Mouse (Mus musculus) CH12.LX (cell line): ENCODE measurements around the gene Cdc123. TPM values are rescaled to one million over a fixed set of nuclear protein-coding genes. Genes with fewer than 3 reads are reported as not detected.

Source experiments
- DNase-seq: peaks from one replicate; pipeline ENCODE4 v3.0.0-alpha.2; 2013; ENCODE audit errors: extremely low read depth
- H3K27ac ChIP-seq: 2 replicates; pipeline ENCODE4 v1.5.1; 2012; ENCODE audit warnings: low read depth, mild to moderate bottlenecking, control low read depth, moderate library complexity; ENCODE audit not compliant: insufficient read depth
- H3K27me3 ChIP-seq: replicated peaks from 2 replicates; pipeline ENCODE3; 2012; ENCODE audit warnings: inconsistent platforms
- H3K36me3 ChIP-seq, 2 experiments: replicated peaks in 1 of 2; 2 replicates each; pipeline versions ENCODE3 to v1.6.1; 2012; ENCODE audit warnings: inconsistent platforms in 1 of 2, low read length in 1 of 2, mild to moderate bottlenecking in 1 of 2, mixed read lengths in 1 of 2, moderate library complexity in 1 of 2; ENCODE audit not compliant: control insufficient read depth in 1 of 2, insufficient read depth in 1 of 2
- H3K4me1 ChIP-seq, 2 experiments: 2 replicates each; pipeline ENCODE4 v1.6.1; 2012; ENCODE audit warnings: inconsistent platforms in 1 of 2, moderate library complexity in 1 of 2; ENCODE audit not compliant: insufficient read depth in 2 of 2, control insufficient read depth in 1 of 2
- H3K4me2 ChIP-seq: 2 replicates; pipeline ENCODE4 v1.6.1; 2012; ENCODE audit warnings: low read depth, mild to moderate bottlenecking, control low read depth; ENCODE audit not compliant: poor library complexity, insufficient read depth, severe bottlenecking
- H3K4me3 ChIP-seq, 3 experiments: fragments of 150-350 bp in 1 of 3; sonication (generic) in 1 of 3; replicated peaks in 1 of 3; 2 replicates each; pipeline versions ENCODE3 to v1.5.1; 2011 to 2012; ENCODE audit warnings: low read depth in 2 of 3, low read length in 2 of 3, mild to moderate bottlenecking in 2 of 3, moderate library complexity in 2 of 3, control low read depth in 1 of 3, improper control_type of control experiment in 1 of 3, inconsistent platforms in 1 of 3, mixed read lengths in 1 of 3; ENCODE audit not compliant: poor library complexity in 1 of 3
- H3K79me2 ChIP-seq: replicated peaks from 2 replicates; pipeline ENCODE4 v1.6.1; 2012; ENCODE audit warnings: mild to moderate bottlenecking, moderate library complexity; ENCODE audit not compliant: control insufficient read depth, poor library complexity, insufficient read depth, severe bottlenecking; ENCODE audit errors: extremely low read depth
- H3K9ac ChIP-seq: 2 replicates; pipeline ENCODE4 v1.6.1; 2012; ENCODE audit warnings: low read depth, mild to moderate bottlenecking, control low read depth, moderate library complexity; ENCODE audit not compliant: insufficient read depth
- H3K9me3 ChIP-seq: replicated peaks from 2 replicates; pipeline ENCODE3; 2012; ENCODE audit warnings: low read length, inconsistent platforms, mixed read lengths
- BHLHE40 ChIP-seq: IDR thresholded peaks from 2 replicates; pipeline ENCODE4 v1.6.1; 2011; ENCODE audit warnings: mild to moderate bottlenecking, low read depth, low read length, improper control_type of control experiment
- CHD1 ChIP-seq: IDR thresholded peaks from 2 replicates; pipeline ENCODE4 v1.6.1; 2012; ENCODE audit warnings: low read depth, low read length, improper control_type of control experiment, inconsistent platforms
- CTCF ChIP-seq, 2 experiments: IDR thresholded peaks in 1 of 2; conservative IDR thresholded peaks in 1 of 2; 2 replicates each; pipeline ENCODE4 v1.5.1; 2011 to 2012; ENCODE audit warnings: low read depth in 2 of 2, low read length in 2 of 2, improper control_type of control experiment in 1 of 2, inconsistent platforms in 1 of 2, mild to moderate bottlenecking in 1 of 2, moderate library complexity in 1 of 2
- ELF1 ChIP-seq: IDR thresholded peaks from 2 replicates; pipeline ENCODE4 v1.6.1; 2014; ENCODE audit warnings: low read depth, mild to moderate bottlenecking, inconsistent platforms, low read length, improper control_type of control experiment
- EP300 ChIP-seq: IDR thresholded peaks from 2 replicates; pipeline ENCODE4 v1.6.1; 2011; ENCODE audit warnings: low read length, improper control_type of control experiment
- ETS1 ChIP-seq: conservative IDR thresholded peaks from 2 replicates; pipeline ENCODE4 v1.6.1; 2012; ENCODE audit warnings: low read depth, mild to moderate bottlenecking, inconsistent platforms, low read length, improper control_type of control experiment, moderate library complexity
- GABPA ChIP-seq: IDR thresholded peaks from 2 replicates; pipeline ENCODE4 v1.6.1; 2012; ENCODE audit warnings: low read depth, low read length, improper control_type of control experiment, inconsistent platforms; ENCODE audit not compliant: insufficient replicate concordance
- HCFC1 ChIP-seq: IDR thresholded peaks from 2 replicates; pipeline ENCODE4 v1.6.1; 2012; ENCODE audit warnings: low read depth, mild to moderate bottlenecking, inconsistent platforms, low read length, improper control_type of control experiment
- JUN ChIP-seq: IDR thresholded peaks from 2 replicates; pipeline ENCODE4 v1.6.1; 2011; ENCODE audit warnings: low read depth, mild to moderate bottlenecking, low read length, improper control_type of control experiment, moderate library complexity; ENCODE audit not compliant: insufficient read depth
- JUND ChIP-seq: conservative IDR thresholded peaks from 2 replicates; pipeline ENCODE4 v1.6.1; 2011; ENCODE audit warnings: low read depth, low read length, improper control_type of control experiment
- KAT2A ChIP-seq: IDR thresholded peaks from 2 replicates; pipeline ENCODE4 v1.6.1; 2012; ENCODE audit warnings: low read length, improper control_type of control experiment, inconsistent platforms; ENCODE audit not compliant: insufficient replicate concordance
- MAX ChIP-seq: IDR thresholded peaks from 2 replicates; pipeline ENCODE4 v1.6.1; 2011; ENCODE audit warnings: low read length, improper control_type of control experiment
- MAZ ChIP-seq: IDR thresholded peaks from 2 replicates; pipeline ENCODE4 v1.6.1; 2012; ENCODE audit warnings: low read depth, mild to moderate bottlenecking, inconsistent platforms, low read length, improper control_type of control experiment, moderate library complexity
- MEF2A ChIP-seq: IDR thresholded peaks from 2 replicates; pipeline ENCODE4 v1.6.1; 2014; ENCODE audit warnings: low read depth, mild to moderate bottlenecking, inconsistent platforms, low read length, improper control_type of control experiment, borderline replicate concordance
- MYC ChIP-seq: IDR thresholded peaks from 2 replicates; pipeline ENCODE4 v1.6.1; 2011; ENCODE audit warnings: low read depth, mild to moderate bottlenecking, improper control_type of control experiment, low read length
- NELFE ChIP-seq: IDR thresholded peaks from 2 replicates; pipeline ENCODE4 v1.6.1; 2011; ENCODE audit warnings: low read depth, low read length, improper control_type of control experiment
- NRF1 ChIP-seq: IDR thresholded peaks from 2 replicates; pipeline ENCODE4 v1.6.1; 2014; ENCODE audit warnings: low read depth, mild to moderate bottlenecking, inconsistent platforms, low read length, improper control_type of control experiment, moderate library complexity
- POLR2A ChIP-seq: IDR thresholded peaks from 2 replicates; pipeline ENCODE4 v1.6.1; 2011; ENCODE audit warnings: low read depth, mild to moderate bottlenecking, improper control_type of control experiment, low read length
- RAD21 ChIP-seq: IDR thresholded peaks from 2 replicates; pipeline ENCODE4 v1.6.1; 2011; ENCODE audit warnings: low read depth, mild to moderate bottlenecking, low read length, improper control_type of control experiment, moderate library complexity
- RCOR1 ChIP-seq: conservative IDR thresholded peaks from 2 replicates; pipeline ENCODE4 v1.6.1; 2012; ENCODE audit warnings: low read depth, mild to moderate bottlenecking, inconsistent platforms, low read length, improper control_type of control experiment
- SIN3A ChIP-seq: IDR thresholded peaks from 2 replicates; pipeline ENCODE4 v1.6.1; 2012; ENCODE audit warnings: low read length, improper control_type of control experiment, inconsistent platforms
- SMC3 ChIP-seq: IDR thresholded peaks from 2 replicates; pipeline ENCODE4 v1.6.1; 2011; ENCODE audit warnings: low read depth, low read length, improper control_type of control experiment
- TBP ChIP-seq: conservative IDR thresholded peaks from 2 replicates; pipeline ENCODE4 v1.6.1; 2011; ENCODE audit warnings: low read depth, low read length, improper control_type of control experiment
- TCF12 ChIP-seq: IDR thresholded peaks from 2 replicates; pipeline ENCODE4 v1.6.1; 2014; ENCODE audit warnings: low read depth, mild to moderate bottlenecking, inconsistent platforms, low read length, improper control_type of control experiment
- UBTF ChIP-seq: IDR thresholded peaks from 2 replicates; pipeline ENCODE4 v1.6.1; 2012; ENCODE audit warnings: low read depth, mild to moderate bottlenecking, inconsistent platforms, low read length, improper control_type of control experiment, moderate library complexity
- USF1 ChIP-seq: IDR thresholded peaks from 2 replicates; pipeline ENCODE4 v1.6.1; 2014; ENCODE audit warnings: low read depth, mild to moderate bottlenecking, inconsistent platforms, low read length, improper control_type of control experiment
- ZNF384 ChIP-seq: IDR thresholded peaks from 2 replicates; pipeline ENCODE4 v1.6.1; 2012; ENCODE audit warnings: low read depth, low read length, improper control_type of control experiment, inconsistent platforms
- dilution Hi-C: fragments of 300-500 bp; cut with MboI; formaldehyde crosslinking; loops from 2 replicates; pipeline ENCODE4 v1.14.3; 2020; ENCODE audit warnings: low sequenced_read_pairs; ENCODE audit not compliant: extremely low pct_unique_long_range_greater_than_20kb, extremely low pct_ligation_motif_present
- in situ Hi-C: fragments of 300-500 bp; cut with MboI; formaldehyde crosslinking; loops from 3 replicates; pipeline ENCODE4 v1.14.3; 2019; ENCODE audit warnings: low sequenced_read_pairs, low pct_ligation_motif_present, low pct_unique_long_range_greater_than_20kb, mixed read lengths
- polyA plus RNA-seq: library from polyadenylated mRNA; unstranded; fragments of >175 nt; gene quantifications from 2 replicates; pipeline ENCODE4 v1.2.1, GENCODE M21; 2012; ENCODE audit warnings: low read depth; ENCODE audit not compliant: insufficient read length
- total RNA-seq, 2 experiments: library from RNA; depleted of rRNA; stranded (reverse); fragments of 300-350 nt in 1 of 2; fragments of >200 nt in 1 of 2; gene quantifications; 2 replicates each; pipeline ENCODE4 v1.2.3; 2012 to 2014

Gene Cdc123
- total and polyA plus RNA-seq, 3 experiments: 164 to 291 (median 215) TPM

- Histone ChIP-seq H3K4me1 (peaks cover 8% of the 10 kb centered on the region in 2 experiments; a peak in 3 of 4 replicates), H3K79me2 (no peaks in the 10 kb centered on the region), H3K27ac (no peak overlapping the region), H3K27me3 (no peaks in the 10 kb centered on the region), H3K4me2 (no peak overlapping the region), H3K4me3 (no peak overlapping the region)
- TF ChIP-seq SMC3: no peak
- TF ChIP-seq UBTF: no peak
- TF ChIP-seq MAX: no peak
- TF ChIP-seq POLR2A: no peak
- TF ChIP-seq KAT2A: no peak
- TF ChIP-seq ZNF384: no peak
- peak in 1 of 2 experiments; percentile 14; a peak in 1 of 4 replicates for TF ChIP-seq CTCF (conservative IDR thresholded peaks at IDR 0.05 in 1 of 2, IDR thresholded peaks at IDR 0.05 in 1 of 2; ENCODE audit: low read depth in 2 of 2, low read length in 2 of 2)
- TF ChIP-seq EP300: no peak
- TF ChIP-seq, all 38 proteins: peak for 1
- no peak for DNase-seq
- in situ Hi-C loops: no loop called here
- H3K36me3 ChIP-seq: no peaks in the 10 kb centered on the region
- dilution Hi-C loops: no loop called here
- no peak overlapping the region for H3K9ac ChIP-seq
- no peaks in the 10 kb centered on the region for H3K9me3 ChIP-seq
Observed at GRCm38 (mm10) chr2:5762031-5762430, 82.9 kb downstream of the Cdc123 start.

DNA sequence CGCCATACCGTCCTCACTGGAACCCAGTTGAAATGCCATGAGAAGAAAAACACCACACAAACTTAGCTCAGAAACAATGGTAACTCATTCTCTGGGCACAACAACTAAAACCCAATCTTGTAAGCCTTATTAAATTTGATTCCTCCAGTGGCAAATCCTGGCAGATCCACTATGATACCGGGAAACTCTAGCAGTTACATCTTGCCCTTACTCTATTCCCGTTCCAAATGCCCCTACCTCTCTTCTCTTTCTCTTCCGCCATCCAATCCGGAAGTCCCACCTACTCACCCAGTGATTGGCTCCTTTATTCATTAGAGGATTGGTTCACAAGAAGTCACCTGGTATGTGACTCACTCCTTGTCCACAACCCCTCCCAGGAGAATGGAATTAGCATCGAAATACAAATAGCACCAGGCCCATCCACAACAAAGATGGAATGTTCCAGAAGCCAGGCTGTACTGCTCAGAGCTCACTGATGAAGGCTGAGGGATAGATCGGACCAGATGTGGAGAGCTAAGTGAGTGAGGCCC lies 84.4 kb downstream of the Cdc123 start:
- dilution Hi-C loops: no loop called here
- H3K4me1 ChIP-seq: peaks cover 8% of the 10 kb centered on the region in 2 experiments; a peak in 3 of 4 replicates

GRCm38 (mm10) chr2:5758569-5758968 lies 86.4 kb downstream of the Cdc123 start:
- H3K27me3 ChIP-seq: no peaks in the 10 kb centered on the region
- H3K27ac ChIP-seq: no peak overlapping the region
- no peak for DNase-seq
- H3K79me2 ChIP-seq: no peaks in the 10 kb centered on the region
- H3K4me3 ChIP-seq: no peak overlapping the region
- in situ Hi-C loops (no loop called here), dilution Hi-C loops (no loop called here)
- H3K4me2 ChIP-seq: no peak overlapping the region
- H3K4me1 ChIP-seq: no peaks in the 10 kb centered on the region
- no peak overlapping the region for H3K9ac ChIP-seq
- H3K9me3 ChIP-seq: no peaks in the 10 kb centered on the region
- H3K36me3 ChIP-seq: no peaks in the 10 kb centered on the region
- TF ChIP-seq ZNF384 (no peak), JUND (no peak), RCOR1 (no peak), NRF1 (no peak), POLR2A (no peak), SIN3A (no peak), ETS1 (no peak), EP300 (no peak), UBTF (no peak), BHLHE40 (no peak), RAD21 (peak; percentile 44), JUN (no peak), GABPA (no peak), SMC3 (peak; percentile 43), MYC (no peak), MAZ (no peak), CHD1 (no peak), TBP (no peak)

More for the DNA sequence above, 84.4 kb downstream of the Cdc123 start:
- no peak for DNase-seq
- H3K36me3 ChIP-seq: no peaks in the 10 kb centered on the region
- TF ChIP-seq POLR2A (peak; percentile 61; the same call in 1 of the 2 replicates), GABPA (no peak), HCFC1 (peak; percentile 49), USF1 (peak; percentile 53), TBP (0 out of 2 replicates have a peak, but pooled peaks have one; percentile 49), TCF12 (peak; percentile 47; the same call in 1 of the 2 replicates), CTCF (conservative IDR thresholded peaks at IDR 0.05 in 1 of 2, IDR thresholded peaks at IDR 0.05 in 1 of 2; ENCODE audit: low read depth in 2 of 2, low read length in 2 of 2) (no peak), NELFE (peak; percentile 58), EP300 (no peak), ELF1 (peak; percentile 79), MEF2A (no peak)
- TF ChIP-seq, all 38 proteins: peak for 7
- in situ Hi-C loops: no loop called here
- Histone ChIP-seq H3K4me2 (peak overlapping the region; percentile 44; the same call in 1 of the 2 replicates), H3K4me3 (peak overlapping the region in 2 of 3 experiments; percentile 35 to 64), H3K9ac (peak overlapping the region; percentile 55), H3K79me2 (no peaks in the 10 kb centered on the region), H3K27ac (no peak overlapping the region), H3K27me3 (no peaks in the 10 kb centered on the region), H3K9me3 (no peaks in the 10 kb centered on the region)
